Mouse (Mus musculus): ENCODE data around the gene Prss48. TPM values are rescaled to one million over a fixed set of nuclear protein-coding genes. Genes with fewer than 3 reads are reported as not detected.
"Not testable (repeated sequence)": the region's sequence is repeated elsewhere in the genome, so short reads cannot be mapped to it uniquely, and the experiment has no call there.

Gene Prss48
- total RNA-seq, 4 experiments from 2014 or later = not detected

DNA sequence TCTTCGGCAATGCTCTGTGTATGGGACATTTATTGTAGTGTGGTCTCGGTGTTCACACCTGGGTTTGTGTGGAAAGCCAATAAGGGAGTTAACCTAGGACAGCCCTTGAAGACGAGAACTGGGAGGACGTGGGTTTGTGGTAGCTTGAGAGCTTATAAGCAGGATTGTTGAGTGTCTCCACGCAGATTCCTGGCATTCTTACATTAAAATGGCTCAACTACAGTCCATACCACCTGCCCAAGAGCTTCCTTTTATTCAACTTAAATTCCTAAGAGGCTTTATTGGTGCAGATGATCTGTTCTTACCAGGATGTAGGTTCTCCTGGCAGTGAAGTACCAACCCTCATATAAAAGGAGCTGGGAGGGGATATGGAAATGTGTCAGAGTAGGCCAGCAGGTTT lies 649 bp upstream of the Prss48 start:
- no peak for DNase-seq

DNA sequence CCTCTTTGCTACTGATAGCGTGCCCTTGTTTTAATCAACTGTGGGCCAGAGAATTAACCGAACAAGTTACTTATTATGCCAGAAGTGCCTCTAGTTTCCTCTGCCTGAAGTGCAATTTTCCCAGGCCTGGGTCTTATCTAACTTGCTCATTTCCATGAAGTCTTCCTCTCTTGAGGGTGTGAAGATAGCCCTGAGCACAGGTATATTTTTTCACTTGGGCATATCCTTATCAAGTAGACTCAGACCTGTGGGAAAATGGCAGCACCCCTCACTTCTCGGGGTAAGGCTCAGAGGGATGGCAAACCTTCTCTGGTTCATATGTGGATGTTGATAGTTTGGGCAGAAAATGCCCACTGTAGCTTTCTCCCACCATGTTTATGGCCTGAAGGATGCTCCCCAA lies 1.0 kb downstream of the Prss48 start:
- DNase-seq = no peak

DNA sequence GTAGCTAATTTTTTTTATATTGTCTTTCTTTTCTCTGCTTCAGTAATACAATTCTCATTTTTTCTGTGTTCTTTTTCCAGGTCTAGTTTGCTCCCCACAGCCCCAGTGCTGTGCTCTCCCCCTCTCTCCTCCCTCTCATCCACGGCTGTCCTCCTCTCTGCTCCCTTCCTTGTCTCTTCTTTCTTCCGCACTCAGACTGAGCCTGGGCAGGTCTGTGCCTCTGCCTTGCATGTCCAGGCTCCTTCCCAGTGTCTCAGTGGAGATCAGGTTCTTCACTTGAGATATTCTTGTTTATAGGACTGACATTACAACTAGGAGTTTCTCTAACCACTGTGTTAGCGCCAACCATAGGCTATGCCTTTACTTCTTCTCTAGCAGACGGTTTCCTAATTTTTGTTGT lies 7.6 kb downstream of the Prss48 start:
- DNase-seq = no peak

DNA sequence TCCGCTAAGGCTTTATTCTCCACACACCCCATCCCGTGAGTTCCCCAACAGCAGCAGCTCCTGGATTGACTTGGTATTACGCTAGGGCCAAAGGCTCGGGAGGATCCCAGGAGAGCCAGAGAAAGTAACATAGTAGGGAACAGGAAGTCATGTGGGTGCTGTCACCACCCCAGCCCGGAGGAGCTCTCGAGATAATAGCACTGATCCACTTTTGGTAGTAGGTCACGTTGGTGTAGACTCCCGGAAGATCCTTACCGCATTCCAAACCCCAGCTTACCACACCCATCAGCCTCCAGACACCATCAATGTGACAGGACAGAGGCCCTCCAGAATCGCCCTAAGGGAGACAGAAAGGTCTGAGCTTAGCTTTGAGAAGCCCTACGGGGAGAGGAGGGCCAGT lies 8.5 kb downstream of the Prss48 start:
- no peak for DNase-seq

DNA sequence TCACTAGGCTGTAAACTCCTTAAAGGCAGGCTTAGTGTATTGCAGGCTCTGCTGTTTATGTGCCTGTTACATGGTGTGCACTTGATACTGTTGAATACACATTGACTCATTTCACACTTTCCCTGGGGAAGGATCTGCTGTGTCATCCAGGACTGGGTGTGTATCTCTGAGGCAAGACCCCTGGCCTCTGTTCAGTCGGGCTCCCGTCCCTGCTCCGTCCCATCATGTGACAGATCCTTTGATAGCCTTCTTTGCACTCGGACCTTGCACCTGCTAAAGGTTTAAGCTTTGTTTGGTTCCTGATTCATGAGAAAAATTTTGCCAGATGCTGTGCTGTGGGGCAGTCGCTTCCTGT lies 10.5 kb downstream of the Prss48 start:
- DNase-seq = no peak

DNA sequence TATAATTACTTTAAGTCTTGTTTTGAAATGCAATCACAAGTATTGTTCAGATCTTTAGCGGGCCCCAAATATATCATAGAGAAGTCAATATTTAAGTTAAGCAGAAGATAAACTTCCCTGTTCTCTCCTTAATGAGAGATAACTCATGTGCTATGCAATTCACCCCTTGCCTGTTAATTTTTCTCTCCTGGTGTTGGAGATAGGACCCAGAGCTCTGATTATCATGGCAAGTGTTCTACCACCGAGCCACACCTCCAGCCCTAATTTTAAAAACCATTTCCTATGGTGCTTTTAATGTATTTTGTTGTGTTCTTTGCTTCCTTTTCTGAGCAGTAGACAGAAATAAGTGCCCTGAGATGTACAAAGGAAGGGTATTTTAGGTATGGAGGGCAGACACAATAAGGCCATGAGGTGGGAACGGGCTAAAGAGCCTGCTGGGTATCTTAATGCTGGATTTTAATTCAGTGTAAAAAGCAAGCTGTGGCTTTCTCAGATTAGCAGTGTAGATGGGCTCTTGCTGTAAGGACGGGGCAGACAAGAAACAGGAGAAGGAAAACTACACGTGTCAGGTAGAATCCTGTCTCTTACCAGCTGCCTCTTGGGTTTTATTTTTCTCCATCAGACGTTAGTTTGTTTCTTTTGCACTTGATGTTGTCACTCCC lies 11.0 kb downstream of the Prss48 start:
- DNase-seq = no peak

DNA sequence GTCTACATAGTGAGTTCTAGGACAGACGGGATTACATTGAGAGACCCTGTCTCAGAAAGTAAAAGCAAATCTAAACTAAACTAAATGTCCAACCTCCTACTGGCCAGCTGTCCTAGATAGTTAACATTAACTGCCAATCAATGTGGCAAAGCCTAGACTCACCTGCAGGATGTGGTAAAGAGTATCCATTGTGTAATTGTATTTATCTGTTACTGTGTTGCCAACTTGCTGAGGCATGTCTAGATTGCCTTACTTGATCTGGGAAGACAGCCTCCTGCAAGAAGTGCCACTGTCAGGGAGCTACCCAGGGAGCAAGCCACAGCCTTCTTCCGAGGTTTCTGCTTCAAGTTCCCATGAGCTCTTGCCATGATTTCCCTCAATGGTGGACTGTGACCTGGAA lies 15.1 kb downstream of the Prss48 start:
- DNase-seq = no peak

DNA sequence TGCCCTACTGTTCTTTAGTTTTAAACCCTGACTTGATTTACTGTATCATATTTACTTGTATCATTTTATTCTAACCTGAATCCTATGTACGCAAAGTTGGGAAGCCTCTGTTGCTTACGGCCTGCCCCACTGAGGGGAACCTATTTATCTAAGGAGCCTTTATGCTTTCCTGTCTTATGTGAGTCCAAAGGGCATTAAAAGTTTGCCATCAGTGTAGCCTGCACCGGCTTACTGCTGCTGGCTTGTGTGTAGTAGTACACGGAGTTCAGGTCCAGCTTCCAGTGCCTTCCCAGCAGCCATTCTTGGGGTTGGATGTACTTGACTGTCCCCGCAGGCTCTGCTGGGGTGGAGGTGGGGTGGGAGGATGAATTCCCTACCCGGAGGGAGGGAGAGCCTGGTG lies 17.8 kb downstream of the Prss48 start:
- DNase-seq = no peak

DNA sequence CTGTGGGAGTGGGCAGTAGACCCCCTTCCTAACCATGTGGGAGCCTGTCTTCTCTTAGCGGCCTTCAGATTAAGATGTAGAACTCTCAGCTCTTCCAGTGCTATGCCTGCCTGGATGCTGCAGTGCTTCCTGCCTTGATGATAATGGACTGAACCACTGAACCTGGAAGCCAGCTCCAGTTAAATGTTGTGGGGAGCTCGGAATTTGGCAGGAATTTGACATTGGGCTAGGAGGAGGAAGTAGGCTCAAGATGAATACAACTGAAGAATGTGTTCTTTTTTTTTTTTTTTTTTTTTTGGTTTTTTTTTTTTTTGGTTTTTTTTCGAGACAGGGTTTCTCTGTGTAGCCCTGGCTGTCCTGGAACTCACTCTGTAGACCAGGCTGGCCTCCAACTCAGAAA lies 20.5 kb downstream of the Prss48 start:
- not testable (repeated sequence) for DNase-seq

GRCm38 (mm10) chr3:85980036-85980435 lies 22.3 kb downstream of the Prss48 start:
- no peak for DNase-seq

- no peak for DNase-seq
Observed at GRCm38 (mm10) chr3:85974451-85974850, 27.8 kb downstream of the Prss48 start.

- no peak for DNase-seq
Observed at GRCm38 (mm10) chr3:85973376-85974140, 28.7 kb downstream of the Prss48 start.

- DNase-seq = peak; percentile 6
Observed at GRCm38 (mm10) chr3:85971599-85971975, 30.7 kb downstream of the Prss48 start.

DNA sequence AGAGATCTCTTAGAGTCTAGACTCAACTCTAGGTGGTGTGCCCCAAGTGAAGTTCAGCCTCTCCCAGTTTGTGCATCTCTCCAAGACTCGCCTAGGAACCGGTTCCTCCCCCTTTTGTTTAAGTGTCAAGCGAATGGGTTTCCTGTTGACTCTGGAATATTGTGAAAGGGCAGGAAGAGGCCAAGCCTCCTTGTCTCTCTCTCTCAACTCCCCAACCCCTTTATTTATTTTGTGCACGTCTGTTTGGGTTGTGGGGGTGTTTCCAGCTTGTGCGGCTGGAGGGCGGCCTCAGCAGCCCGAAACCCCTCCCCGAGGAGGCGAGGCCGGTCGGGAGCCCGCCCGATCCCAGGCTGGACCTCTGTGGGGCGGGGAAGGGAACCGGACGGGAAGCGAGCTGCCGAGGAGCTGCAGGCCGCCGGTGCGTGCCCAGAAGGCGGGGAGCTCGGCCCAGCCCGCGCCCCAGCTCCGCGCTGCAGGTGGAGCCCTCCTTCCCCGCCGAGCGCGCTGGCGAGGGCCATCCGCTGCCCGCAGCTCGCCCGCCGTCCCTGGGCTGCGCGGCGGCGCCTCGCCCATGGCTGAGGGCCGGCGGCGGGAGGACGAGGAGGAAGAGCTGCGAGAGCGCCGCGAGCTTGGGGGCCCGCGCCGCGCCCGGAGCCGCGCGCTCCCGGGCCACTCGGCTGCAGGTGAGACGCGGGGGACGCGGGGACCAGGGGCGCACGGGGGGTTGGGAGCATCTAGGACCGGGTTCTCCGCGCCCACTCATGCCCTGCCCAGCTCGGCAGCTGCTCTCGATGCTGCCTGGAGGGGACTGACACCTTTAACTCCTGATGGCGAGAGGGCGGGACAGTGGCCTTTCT lies 31.3 kb downstream of the Prss48 start, which contains the start of gene Sh3d19:
Gene Sh3d19 (plus strand): TSS at position 368 of the 857 bp plus-strand sequence.
- peak; percentile 64 for DNase-seq

- DNase-seq = no peak
Observed at GRCm38 (mm10) chr3:85969040-85969439, 33.3 kb downstream of the Prss48 start.

- DNase-seq = no peak
Observed at GRCm38 (mm10) chr3:85965479-85965878, 36.8 kb downstream of the Prss48 start.

DNA sequence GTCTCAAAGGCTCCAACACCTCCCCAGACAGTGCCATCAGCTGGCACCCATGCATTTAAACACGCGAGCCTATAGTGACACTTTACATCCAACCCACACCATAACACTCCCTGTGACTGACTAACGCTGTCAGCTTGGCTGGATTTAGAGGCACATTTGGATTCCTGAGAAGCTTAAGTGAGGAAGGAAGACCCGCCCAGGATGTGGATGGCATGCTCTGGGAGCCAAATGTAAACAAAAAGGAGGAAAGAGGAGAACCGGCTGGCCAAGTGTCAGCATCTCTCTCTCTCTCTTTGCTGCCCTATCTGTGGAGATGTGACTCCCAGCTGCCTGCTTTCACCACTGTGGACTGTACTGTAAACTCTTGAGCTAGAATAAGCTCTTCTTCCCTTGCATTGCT lies 41.2 kb downstream of the Prss48 start:
- no peak for DNase-seq

DNA sequence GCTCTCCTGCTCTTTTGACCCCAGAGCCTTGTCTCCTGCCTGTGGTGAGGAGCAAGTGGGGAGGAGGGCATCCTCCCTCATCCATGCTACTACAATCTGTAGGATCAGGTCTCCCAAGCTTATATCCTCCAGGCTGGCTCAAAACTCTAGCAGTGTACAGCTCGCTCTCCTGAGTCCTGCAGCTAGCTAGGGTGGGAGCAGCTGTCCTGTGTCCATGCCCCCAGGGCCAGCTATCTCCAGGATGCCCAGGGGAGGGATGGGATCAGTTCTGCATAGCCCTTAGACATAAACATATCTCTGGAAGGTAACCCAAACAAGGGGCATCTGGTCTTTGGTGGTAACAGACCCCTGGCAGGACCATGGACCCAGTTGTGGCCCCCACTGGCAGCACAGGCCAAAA lies 42.6 kb downstream of the Prss48 start:
- DNase-seq = no peak

GRCm38 (mm10) chr3:85955704-85956103 lies 46.6 kb downstream of the Prss48 start:
- no peak for DNase-seq

- no peak for DNase-seq
Observed at GRCm38 (mm10) chr3:85955269-85955668, 47.0 kb downstream of the Prss48 start.

GRCm38 (mm10) chr3:85952696-85953283 lies 49.5 kb downstream of the Prss48 start:
- DNase-seq = no peak

- DNase-seq = no peak
Observed at GRCm38 (mm10) chr3:85950914-85951313, 51.4 kb downstream of the Prss48 start.

All from adrenal gland, adult 8-10 months (tissue).